ENCODE assay signal across 13 mouse cellular contexts in genomic region chr19:55337066-55337465, GRCm38 (mm10).
"Had no signal": no experiment of that assay in that cellular context is flagged by ENCODE, and none has a peak within 500 bp of the region (broad histone marks: within the 10 kb centered on the region; RNA-seq: fewer than 3 reads in every experiment).

No protein-coding gene starts in this region.

- H3K9ac ChIP-seq: kidney, embryonic 15.5 days; limb, embryonic 12.5 days; limb, embryonic 15.5 days; liver, embryonic 12.5 days; liver, embryonic 15.5 days; lung, embryonic 15.5 days had no signal

- H3K27ac ChIP-seq: kidney, embryonic 15.5 days; left cerebral cortex, adult 2 months; limb, embryonic 12.5 days; limb, embryonic 15.5 days; liver, embryonic 12.5 days; liver, embryonic 15.5 days; lung, embryonic 15.5 days; macrophage had no signal

- DNase-seq: layer of hippocampus, postnatal 36 days; lung, postnatal 14 days; thymus, adult 18-20 months; thymus, postnatal 14 days; thymus, postnatal 4 days had no signal

- ATAC-seq: liver, embryonic 12.5 days had no signal

- H3K9me3 ChIP-seq: kidney, embryonic 15.5 days; limb, embryonic 12.5 days; limb, embryonic 15.5 days; liver, embryonic 12.5 days; liver, embryonic 15.5 days; lung, embryonic 15.5 days had no signal

- H3K4me1 ChIP-seq: kidney, embryonic 15.5 days; lung, embryonic 15.5 days had no signal

- H3K36me3 ChIP-seq: limb, embryonic 12.5 days; limb, embryonic 15.5 days; lung, embryonic 15.5 days had no signal

- H3K4me3 ChIP-seq: kidney, embryonic 15.5 days; left cerebral cortex, adult 2 months; limb, embryonic 12.5 days; limb, embryonic 15.5 days; liver, embryonic 12.5 days; liver, embryonic 15.5 days; lung, embryonic 15.5 days had no signal

- H3K27me3 ChIP-seq: kidney, embryonic 15.5 days; limb, embryonic 12.5 days; limb, embryonic 15.5 days; liver, embryonic 12.5 days; liver, embryonic 15.5 days; lung, embryonic 15.5 days had no signal

- H3K4me2 ChIP-seq: kidney, embryonic 15.5 days; limb, embryonic 12.5 days; limb, embryonic 15.5 days; liver, embryonic 12.5 days; liver, embryonic 15.5 days; lung, embryonic 15.5 days had no signal
